Mouse (Mus musculus): ENCODE measurements around the gene Wfs1.

DNA sequence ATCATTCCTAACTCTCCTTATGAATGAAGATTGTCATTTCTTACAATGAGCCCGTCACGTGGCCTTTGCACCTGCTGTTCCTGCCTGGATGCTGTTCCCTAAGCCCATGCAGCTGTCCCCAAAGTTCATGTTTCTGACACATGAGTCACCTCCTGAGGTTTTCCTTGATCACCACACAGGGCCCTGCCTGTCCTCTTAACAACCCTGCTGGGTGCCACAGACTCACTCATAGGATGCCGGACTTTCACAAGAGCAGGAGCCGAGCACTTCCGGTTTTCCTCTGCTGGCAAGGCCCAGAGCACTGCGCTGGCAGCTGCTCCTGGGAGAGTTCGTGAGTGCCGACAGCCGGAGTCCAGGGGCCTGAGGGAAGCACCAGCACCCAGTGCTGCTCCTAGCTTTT, 12.0 kb upstream of the Wfs1 start:
- TF ChIP-seq EP300 (IDR thresholded peaks at IDR 0.05) = no peak
- no peak for TF ChIP-seq CTCF (IDR thresholded peaks at IDR 0.05)
